Mouse (Mus musculus) 416B (cell line): Measurements from ENCODE around the gene 1700003E16Rik.

Experiments
- DNase-seq: peaks from one replicate; pipeline ENCODE4 v3.0.0; 2011; ENCODE audit warnings: low read depth

1700003E16Rik gene

GRCm38 (mm10) chr6:83159456-83159855, 3.3 kb downstream of the 1700003E16Rik start:
- DNase-seq: peak; percentile 84

GRCm38 (mm10) chr6:83161442-83161841, 5.2 kb downstream of the 1700003E16Rik start:
- no peak for DNase-seq

GRCm38 (mm10) chr6:83161921-83162641, 5.9 kb downstream of the 1700003E16Rik start:
- no peak for DNase-seq

- peak; percentile 76 for DNase-seq
Observed at GRCm38 (mm10) chr6:83162701-83163100, 6.5 kb downstream of the 1700003E16Rik start.

- DNase-seq: no peak
Observed at GRCm38 (mm10) chr6:83165026-83165606, 8.9 kb downstream of the 1700003E16Rik start.

GRCm38 (mm10) chr6:83165607-83166242, 9.5 kb downstream of the 1700003E16Rik start, which contains the start of gene Dctn1:
Gene Dctn1, plus strand, starts transcription at chr6:83165920.
- DNase-seq: peak; percentile 95

GRCm38 (mm10) chr6:83166243-83166630, 10.0 kb downstream of the 1700003E16Rik start:
- peak; percentile 63 for DNase-seq

GRCm38 (mm10) chr6:83169872-83170271, 13.7 kb downstream of the 1700003E16Rik start:
- no peak for DNase-seq

- no peak for DNase-seq
Observed at GRCm38 (mm10) chr6:83171063-83171462, 14.9 kb downstream of the 1700003E16Rik start.

GRCm38 (mm10) chr6:83172240-83172920, 16.2 kb downstream of the 1700003E16Rik start:
- DNase-seq: no peak

GRCm38 (mm10) chr6:83175996-83176395, 19.8 kb downstream of the 1700003E16Rik start:
- DNase-seq: no peak

- no peak for DNase-seq
Observed at GRCm38 (mm10) chr6:83179390-83180117, 23.4 kb downstream of the 1700003E16Rik start.

GRCm38 (mm10) chr6:83180605-83181004, 24.4 kb downstream of the 1700003E16Rik start:
- DNase-seq: no peak

GRCm38 (mm10) chr6:83184858-83185435, 28.7 kb downstream of the 1700003E16Rik start:
- DNase-seq: peak; percentile 40

GRCm38 (mm10) chr6:83185895-83186861, 30.0 kb downstream of the 1700003E16Rik start:
- DNase-seq: no peak

- no peak for DNase-seq
Observed at GRCm38 (mm10) chr6:83186946-83187345, 30.7 kb downstream of the 1700003E16Rik start.

GRCm38 (mm10) chr6:83193571-83193970, 37.4 kb downstream of the 1700003E16Rik start:
- DNase-seq: no peak

- no peak for DNase-seq
Observed at GRCm38 (mm10) chr6:83197345-83198004, 41.3 kb downstream of the 1700003E16Rik start.

GRCm38 (mm10) chr6:83203320-83203719, 47.1 kb downstream of the 1700003E16Rik start:
- no peak for DNase-seq

- no peak for DNase-seq
Observed at GRCm38 (mm10) chr6:83205851-83206250, 49.6 kb downstream of the 1700003E16Rik start.
